Mouse (Mus musculus) myocyte (in vitro differentiated cells): ENCODE measurements around the gene Egf.

Experiments
- CEBPB ChIP-seq: IDR thresholded peaks from 2 replicates; pipeline ENCODE4 v1.6.1; 2011; ENCODE audit warnings: mild to moderate bottlenecking, moderate library complexity; ENCODE audit not compliant: poor library complexity, insufficient read depth, severe bottlenecking
- MYOD1 ChIP-seq, 3 experiments: IDR thresholded peaks; one replicate each; pipeline ENCODE4 v1.6.1; 2011; ENCODE audit warnings: control low read depth in 2 of 3, low read depth in 2 of 3, mild to moderate bottlenecking in 2 of 3, moderate library complexity in 1 of 3; ENCODE audit not compliant: insufficient read length in 2 of 3, control insufficient read depth in 1 of 3
- POLR2A ChIP-seq: IDR thresholded peaks from one replicate; pipeline ENCODE4 v1.6.1; 2011; ENCODE audit warnings: low read depth, mild to moderate bottlenecking, control low read depth, moderate library complexity; ENCODE audit not compliant: insufficient read length
- POLR2AphosphoS2 ChIP-seq: IDR thresholded peaks from one replicate; pipeline ENCODE4 v1.6.1; 2011; ENCODE audit warnings: low read depth, control low read depth; ENCODE audit not compliant: insufficient read length
- SRF ChIP-seq: IDR thresholded peaks from one replicate; pipeline ENCODE4 v1.6.1; 2011; ENCODE audit warnings: low read depth; ENCODE audit not compliant: control insufficient read depth, insufficient read length
- TCF12 ChIP-seq: IDR thresholded peaks from one replicate; pipeline ENCODE4 v1.6.1; 2011; ENCODE audit warnings: mild to moderate bottlenecking, control low read depth; ENCODE audit not compliant: poor library complexity, insufficient read depth, severe bottlenecking
- USF1 ChIP-seq: IDR thresholded peaks from one replicate; pipeline ENCODE4 v1.6.1; 2011; ENCODE audit warnings: low read depth, mild to moderate bottlenecking, control low read depth, moderate library complexity

DNA sequence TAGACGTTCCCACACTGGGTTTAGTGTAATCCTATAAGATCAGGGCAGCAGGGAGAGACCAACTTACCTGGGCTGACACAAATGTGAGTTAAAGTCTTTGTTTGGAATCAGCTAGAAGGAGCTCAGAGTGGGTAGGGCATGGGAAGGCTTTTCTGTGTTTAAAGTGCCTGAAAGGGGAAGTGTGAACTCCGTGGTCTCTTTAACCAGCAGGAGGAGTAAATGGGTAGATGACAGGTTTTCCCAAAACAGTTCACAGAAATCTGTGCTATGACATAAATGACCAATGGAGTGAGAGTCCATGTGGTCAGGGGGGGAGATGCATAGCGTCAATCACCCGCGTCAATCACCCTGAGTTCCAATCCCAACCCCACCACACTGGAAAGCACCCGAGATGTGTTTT lies 23.5 kb downstream of the Egf start:
- TF ChIP-seq POLR2AphosphoS2 (no peak), TCF12 (no peak), SRF (no peak), POLR2A (no peak), USF1 (no peak), MYOD1 (IDR thresholded peaks at IDR 0.05; ENCODE audit: control insufficient read depth in 1 of 3, insufficient read length in 2 of 3, low read depth in 2 of 3) (no peak), CEBPB (no peak)
